Mouse (Mus musculus) forebrain, embryonic 11.5 days (tissue): ENCODE measurements around the gene Ip6k2. TPM values are rescaled to one million over a fixed set of nuclear protein-coding genes. Genes with fewer than 3 reads are reported as not detected.

ENCODE experiments used
- ATAC-seq: fragments of 200-750 bp; cut with Nextera tagmentation; replicated peaks from 2 replicates; pipeline ENCODE4 v1.8.0; 2017; ENCODE audit warnings: moderate TSS enrichment; ENCODE audit not compliant: low FRiP score
- DNase-seq: peaks from one replicate; pipeline ENCODE4 v3.0.0-alpha.2; 2017; ENCODE audit warnings: low spot score
- H3K27ac ChIP-seq: fragments of 300-500 bp; sonication (generic); 2 replicates; pipeline ENCODE4 v1.5.1; 2014; ENCODE audit warnings: low read depth, low read length
- H3K27me3 ChIP-seq: fragments of 300-500 bp; sonication (generic); 2 replicates; pipeline ENCODE4 v1.6.1; 2014; ENCODE audit warnings: mild to moderate bottlenecking, low read length, mixed read lengths; ENCODE audit not compliant: control insufficient read depth, insufficient read depth
- H3K36me3 ChIP-seq: fragments of 300-500 bp; sonication (generic); 2 replicates; pipeline ENCODE4 v1.6.1; 2014; ENCODE audit warnings: mild to moderate bottlenecking, low read length, moderate library complexity, mixed read lengths; ENCODE audit not compliant: control insufficient read depth, insufficient read depth
- H3K4me1 ChIP-seq: fragments of 300-500 bp; sonication (generic); replicated peaks from 2 replicates; pipeline ENCODE4 v1.6.1; 2014; ENCODE audit warnings: low read length, mixed read lengths; ENCODE audit not compliant: control insufficient read depth, insufficient read depth
- H3K4me2 ChIP-seq: fragments of 300-500 bp; sonication (generic); 2 replicates; pipeline ENCODE4 v1.6.1; 2014; ENCODE audit warnings: low read depth, mild to moderate bottlenecking, low read length, moderate library complexity, mixed read lengths; ENCODE audit not compliant: severe bottlenecking
- H3K4me3 ChIP-seq: fragments of 300-500 bp; sonication (generic); 2 replicates; pipeline ENCODE4 v1.5.1; 2014; ENCODE audit warnings: low read depth, low read length
- H3K9ac ChIP-seq: fragments of 300-500 bp; sonication (generic); 2 replicates; pipeline ENCODE4 v1.6.1; 2014; ENCODE audit warnings: low read length
- H3K9me3 ChIP-seq: fragments of 300-500 bp; sonication (generic); 2 replicates; pipeline ENCODE4 v1.6.1; 2016; ENCODE audit warnings: low read length, mixed read lengths; ENCODE audit not compliant: control insufficient read depth
- WGBS: fragments of 180-500 bp; shearing (Covaris S2); extraction: QIAGEN DNeasy Blood & Tissue Kit; methylation state at CpG from one replicate; pipeline ENCODE4 v1.1.7; 2014; 5-methylcytosine and 5-hydroxymethylcytosine counted together
- polyA plus RNA-seq: library from polyadenylated mRNA; unstranded; fragments of >200 nt; fragmentation: Nextera tagmentation; extraction: Ambion mirVana; gene quantifications from 2 replicates; pipeline ENCODE4 v1.2.1, GENCODE M21; 2014

Ip6k2 gene
- polyA plus RNA-seq, 1 experiment from 2014 or later: 96.6 TPM

- H3K4me3 ChIP-seq: no peak overlapping the region
- no peaks in the 10 kb centered on the region for H3K27me3 ChIP-seq
- DNase-seq (no peak), ATAC-seq (no peak)
- no peak overlapping the region for H3K27ac ChIP-seq
- 90% methylated on average over 3 of the region's 3 CpGs for WGBS
- H3K9ac ChIP-seq: no peak overlapping the region
- peaks cover 10% of the 10 kb centered on the region; the same call in 1 of the 2 replicates for H3K36me3 ChIP-seq
- H3K4me2 ChIP-seq: no peak overlapping the region
- no peaks in the 10 kb centered on the region for H3K9me3 ChIP-seq
- peaks cover 6% of the 10 kb centered on the region; the same call in 1 of the 2 replicates for H3K4me1 ChIP-seq
These were observed 16.0 kb downstream of the Ip6k2 start for GRCm38 (mm10) chr9:108799564-108799963.

GRCm38 (mm10) chr9:108805768-108806167, 22.2 kb downstream of the Ip6k2 start:
- Histone ChIP-seq H3K4me1 (peaks cover 6% of the 10 kb centered on the region; the same call in 1 of the 2 replicates), H3K4me2 (no peak overlapping the region), H3K27me3 (no peaks in the 10 kb centered on the region), H3K27ac (no peak overlapping the region), H3K4me3 (no peak overlapping the region), H3K9ac (no peak overlapping the region), H3K36me3 (peaks cover 14% of the 10 kb centered on the region), H3K9me3 (no peaks in the 10 kb centered on the region)
- ATAC-seq: no peak
- WGBS: 92% methylated on average over 8 of the region's 8 CpGs
- DNase-seq: no peak

GRCm38 (mm10) chr9:108806379-108806778, 22.8 kb downstream of the Ip6k2 start:
- Histone ChIP-seq H3K4me2 (no peak overlapping the region), H3K36me3 (peaks cover 12% of the 10 kb centered on the region), H3K9ac (no peak overlapping the region), H3K4me1 (peaks cover 6% of the 10 kb centered on the region; the same call in 1 of the 2 replicates), H3K4me3 (no peak overlapping the region), H3K9me3 (no peaks in the 10 kb centered on the region), H3K27me3 (no peaks in the 10 kb centered on the region), H3K27ac (no peak overlapping the region)
- ATAC-seq (no peak), DNase-seq (no peak)

GRCm38 (mm10) chr9:108806831-108807230, 23.2 kb downstream of the Ip6k2 start:
- Histone ChIP-seq H3K27ac (no peak overlapping the region), H3K36me3 (peaks cover 12% of the 10 kb centered on the region), H3K4me2 (no peak overlapping the region), H3K4me1 (peaks cover 6% of the 10 kb centered on the region; the same call in 1 of the 2 replicates), H3K9me3 (no peaks in the 10 kb centered on the region), H3K4me3 (no peak overlapping the region), H3K9ac (no peak overlapping the region), H3K27me3 (no peaks in the 10 kb centered on the region)
- DNase-seq (no peak), ATAC-seq (no peak)
- WGBS: 93% methylated on average over 1 of the region's 1 CpGs

GRCm38 (mm10) chr9:108807674-108808073, 24.1 kb downstream of the Ip6k2 start:
- no peak overlapping the region for H3K27ac ChIP-seq
- no peaks in the 10 kb centered on the region for H3K9me3 ChIP-seq
- DNase-seq: no peak
- no peak overlapping the region for H3K4me2 ChIP-seq
- peaks cover 6% of the 10 kb centered on the region; the same call in 1 of the 2 replicates for H3K4me1 ChIP-seq
- peak; percentile 32 for ATAC-seq
- H3K27me3 ChIP-seq: no peaks in the 10 kb centered on the region
- 72% methylated on average over 5 of the region's 5 CpGs for WGBS
- no peak overlapping the region for H3K9ac ChIP-seq
- peak overlapping the region; percentile 69; the same call in 1 of the 2 replicates for H3K4me3 ChIP-seq
- peaks cover 12% of the 10 kb centered on the region for H3K36me3 ChIP-seq

- peak; percentile 88 for ATAC-seq
- Histone ChIP-seq H3K36me3 (peaks cover 12% of the 10 kb centered on the region), H3K27me3 (no peaks in the 10 kb centered on the region), H3K27ac (no peak within 1 kb of the TSS), H3K4me2 (peak within 1 kb of the TSS; percentile 77), H3K9me3 (no peaks in the 10 kb centered on the region), H3K4me1 (peaks cover 6% of the 10 kb centered on the region; the same call in 1 of the 2 replicates), H3K9ac (peak within 1 kb of the TSS; percentile 79), H3K4me3 (peak within 1 kb of the TSS; percentile 69)
- under 1% methylated on average over 58 of the region's 62 CpGs for WGBS
- peak; percentile 98 for DNase-seq
These were observed 24.6 kb downstream of the Ip6k2 start, which contains the start of gene Nckipsd for GRCm38 (mm10) chr9:108808163-108808665. Gene Nckipsd (plus strand): TSS chr9:108808368.

- no peaks in the 10 kb centered on the region for H3K27me3 ChIP-seq
- ATAC-seq (no peak), DNase-seq (no peak)
- 70% methylated on average over 5 of the region's 5 CpGs for WGBS
- no peak overlapping the region for H3K9ac ChIP-seq
- H3K36me3 ChIP-seq: peaks cover 10% of the 10 kb centered on the region
- no peaks in the 10 kb centered on the region for H3K9me3 ChIP-seq
- H3K27ac ChIP-seq: no peak overlapping the region
- peaks cover 6% of the 10 kb centered on the region; the same call in 1 of the 2 replicates for H3K4me1 ChIP-seq
- H3K4me3 ChIP-seq: peak overlapping the region; percentile 69; the same call in 1 of the 2 replicates
- peak overlapping the region; percentile 77 for H3K4me2 ChIP-seq
These were observed 25.6 kb downstream of the Ip6k2 start for GRCm38 (mm10) chr9:108809188-108809587.

GRCm38 (mm10) chr9:108809723-108810122, 26.1 kb downstream of the Ip6k2 start:
- no peak overlapping the region for H3K9ac ChIP-seq
- no peak for ATAC-seq
- H3K36me3 ChIP-seq: peaks cover 5% of the 10 kb centered on the region

GRCm38 (mm10) chr9:108810516-108810915, 26.9 kb downstream of the Ip6k2 start:
- WGBS: 85% methylated on average over 5 of the region's 5 CpGs
- no peak overlapping the region for H3K4me2 ChIP-seq
- H3K9me3 ChIP-seq: no peaks in the 10 kb centered on the region
- H3K4me3 ChIP-seq: no peak overlapping the region
- H3K27me3 ChIP-seq: no peaks in the 10 kb centered on the region
- no peak overlapping the region for H3K27ac ChIP-seq
- DNase-seq (no peak), ATAC-seq (no peak)
- peaks cover 6% of the 10 kb centered on the region; the same call in 1 of the 2 replicates for H3K4me1 ChIP-seq
- no peak overlapping the region for H3K9ac ChIP-seq
- peaks cover 2% of the 10 kb centered on the region for H3K36me3 ChIP-seq

More at GRCm38 (mm10) chr9:108809723-108810122, 26.1 kb downstream of the Ip6k2 start:
- H3K27me3 ChIP-seq: no peaks in the 10 kb centered on the region
- 89% methylated on average over 6 of the region's 6 CpGs for WGBS
- no peak overlapping the region for H3K4me2 ChIP-seq
- peaks cover 6% of the 10 kb centered on the region; the same call in 1 of the 2 replicates for H3K4me1 ChIP-seq
- no peaks in the 10 kb centered on the region for H3K9me3 ChIP-seq
- H3K4me3 ChIP-seq: no peak overlapping the region
- no peak overlapping the region for H3K27ac ChIP-seq
- DNase-seq: no peak
